Mouse (Mus musculus) forebrain, embryonic 14.5 days (tissue): ENCODE data around the gene Mturn. TPM values are rescaled to one million over a fixed set of nuclear protein-coding genes. Genes with fewer than 3 reads are reported as not detected.

Source experiments
- ATAC-seq: fragments of 200-750 bp; cut with Nextera tagmentation; 2 replicates; pipeline ENCODE4 v1.8.0; 2017; ENCODE audit warnings: mild to moderate bottlenecking, moderate library complexity
- DNase-seq: peaks from one replicate; pipeline ENCODE4 v3.0.0-alpha.2; 2015; ENCODE audit warnings: low spot score
- H3K27ac ChIP-seq: fragments of 300-500 bp; sonication (generic); 2 replicates; pipeline ENCODE4 v1.5.1; 2014; ENCODE audit warnings: low read depth, mild to moderate bottlenecking, control low read depth, low read length, moderate library complexity
- H3K27me3 ChIP-seq: fragments of 300-500 bp; sonication (generic); replicated peaks from 2 replicates; pipeline ENCODE4 v1.6.1; 2014; ENCODE audit warnings: low read length, control low read depth, mixed read lengths; ENCODE audit not compliant: control insufficient read depth, insufficient read depth
- H3K36me3 ChIP-seq: fragments of 300-500 bp; sonication (generic); 2 replicates; pipeline ENCODE4 v1.6.1; 2014; ENCODE audit warnings: low read length, control low read depth; ENCODE audit not compliant: control insufficient read depth, insufficient read depth
- H3K4me1 ChIP-seq: fragments of 300-500 bp; sonication (generic); 2 replicates; pipeline ENCODE4 v1.6.1; 2014; ENCODE audit warnings: antibody characterized with exemption, low read length, control low read depth; ENCODE audit not compliant: control insufficient read depth, insufficient read depth
- H3K4me2 ChIP-seq: fragments of 300-500 bp; sonication (generic); 2 replicates; pipeline ENCODE4 v1.6.1; 2014; ENCODE audit warnings: mild to moderate bottlenecking, control low read depth, low read length
- H3K4me3 ChIP-seq: fragments of 300-500 bp; sonication (generic); 2 replicates; pipeline ENCODE4 v1.5.1; 2014; ENCODE audit warnings: low read depth, low read length, control low read depth
- H3K9ac ChIP-seq: fragments of 300-500 bp; sonication (generic); 2 replicates; pipeline ENCODE4 v1.6.1; 2014; ENCODE audit warnings: mild to moderate bottlenecking, low read length, control low read depth, moderate library complexity
- H3K9me3 ChIP-seq: fragments of 300-500 bp; sonication (generic); replicated peaks from 2 replicates; pipeline ENCODE4 v1.6.1; 2016; ENCODE audit warnings: low read length, control low read depth, mixed read lengths; ENCODE audit not compliant: control insufficient read depth
- WGBS: fragments of 180-500 bp; shearing (Covaris S2); extraction: QIAGEN DNeasy Blood & Tissue Kit; methylation state at CpG from one replicate; pipeline ENCODE4 v1.1.7; 2014; 5-methylcytosine and 5-hydroxymethylcytosine counted together
- polyA plus RNA-seq: library from polyadenylated mRNA; unstranded; fragments of >200 nt; fragmentation: Nextera tagmentation; extraction: Ambion mirVana; gene quantifications from 2 replicates; pipeline ENCODE4 v1.2.1, GENCODE M21; 2014

Mturn gene
- polyA plus RNA-seq = 96.6 and 127 TPM in 2 replicates

- DNase-seq (peak; percentile 97), ATAC-seq (peak; percentile 97)
- H3K9me3 ChIP-seq = no peaks in the 10 kb centered on the region
- H3K27me3 ChIP-seq = no peaks in the 10 kb centered on the region
- peak within 1 kb of the TSS; percentile 87 for H3K9ac ChIP-seq
- peak within 1 kb of the TSS; percentile 74 for H3K27ac ChIP-seq
- H3K4me2 ChIP-seq = peak within 1 kb of the TSS; percentile 79
- 3% methylated on average over 43 of the region's 48 CpGs for WGBS
- no peaks in the 10 kb centered on the region for H3K36me3 ChIP-seq
- H3K4me3 ChIP-seq = peak within 1 kb of the TSS; percentile 90
- peaks cover 9% of the 10 kb centered on the region for H3K4me1 ChIP-seq
These were observed at the start of gene Mturn for GRCm38 (mm10) chr6:54680891-54681745. Gene Mturn, plus strand, starts transcription at chr6:54681624.

- Histone ChIP-seq H3K9me3 (no peaks in the 10 kb centered on the region), H3K4me1 (no peaks in the 10 kb centered on the region), H3K27me3 (no peaks in the 10 kb centered on the region), H3K9ac (no peak overlapping the region), H3K36me3 (peaks cover 32% of the 10 kb centered on the region), H3K4me2 (no peak overlapping the region), H3K27ac (no peak overlapping the region), H3K4me3 (no peak overlapping the region)
- ATAC-seq (no peak), DNase-seq (no peak)
- WGBS = 95% methylated on average over 3 of the region's 3 CpGs
These were observed 41.5 kb upstream of the Mturn start for GRCm38 (mm10) chr6:54639877-54640276.

GRCm38 (mm10) chr6:54641953-54642352 lies 39.5 kb upstream of the Mturn start:
- peak; percentile 46 for DNase-seq
- Histone ChIP-seq H3K27me3 (no peaks in the 10 kb centered on the region), H3K9me3 (no peaks in the 10 kb centered on the region), H3K36me3 (peaks cover 32% of the 10 kb centered on the region), H3K9ac (no peak overlapping the region), H3K27ac (no peak overlapping the region), H3K4me3 (no peak overlapping the region), H3K4me1 (no peaks in the 10 kb centered on the region), H3K4me2 (no peak overlapping the region)
- ATAC-seq = no peak
- 65% methylated on average over 2 of the region's 2 CpGs for WGBS

- H3K9ac ChIP-seq = no peak overlapping the region
- WGBS = 81% methylated on average over 4 of the region's 4 CpGs
- no peak for DNase-seq
These were observed 38.2 kb upstream of the Mturn start for GRCm38 (mm10) chr6:54643181-54643580.

GRCm38 (mm10) chr6:54655471-54656095 lies 25.8 kb upstream of the Mturn start:
- H3K27me3 ChIP-seq = no peaks in the 10 kb centered on the region
- no peaks in the 10 kb centered on the region for H3K36me3 ChIP-seq
- H3K27ac ChIP-seq = no peak overlapping the region
- H3K4me2 ChIP-seq = no peak overlapping the region
- no peaks in the 10 kb centered on the region for H3K4me1 ChIP-seq
- DNase-seq (no peak), ATAC-seq (no peak)
- H3K9ac ChIP-seq = no peak overlapping the region
- no peak overlapping the region for H3K4me3 ChIP-seq
- no peaks in the 10 kb centered on the region for H3K9me3 ChIP-seq
- 87% methylated on average over 11 of the region's 11 CpGs for WGBS

More at GRCm38 (mm10) chr6:54643181-54643580, 38.2 kb upstream of the Mturn start:
- no peak overlapping the region for H3K27ac ChIP-seq
- H3K4me1 ChIP-seq = no peaks in the 10 kb centered on the region
- H3K9me3 ChIP-seq = no peaks in the 10 kb centered on the region
- H3K36me3 ChIP-seq = peaks cover 28% of the 10 kb centered on the region
- H3K4me3 ChIP-seq = no peak overlapping the region
- no peaks in the 10 kb centered on the region for H3K27me3 ChIP-seq
- no peak overlapping the region for H3K4me2 ChIP-seq
- ATAC-seq = no peak

GRCm38 (mm10) chr6:54657861-54658260 lies 23.6 kb upstream of the Mturn start:
- 73% methylated on average over 6 of the region's 6 CpGs for WGBS
- no peaks in the 10 kb centered on the region for H3K4me1 ChIP-seq
- no peak overlapping the region for H3K4me2 ChIP-seq
- no peaks in the 10 kb centered on the region for H3K36me3 ChIP-seq
- no peak overlapping the region for H3K4me3 ChIP-seq
- H3K9ac ChIP-seq = no peak overlapping the region
- no peak for ATAC-seq
- H3K9me3 ChIP-seq = no peaks in the 10 kb centered on the region
- DNase-seq = peak; percentile 8
- no peaks in the 10 kb centered on the region for H3K27me3 ChIP-seq
- H3K27ac ChIP-seq = no peak overlapping the region

- 91% methylated on average over 6 of the region's 6 CpGs for WGBS
- ATAC-seq = no peak
- H3K27ac ChIP-seq = no peak overlapping the region
These were observed 11.6 kb upstream of the Mturn start for GRCm38 (mm10) chr6:54669868-54670267.

DNA sequence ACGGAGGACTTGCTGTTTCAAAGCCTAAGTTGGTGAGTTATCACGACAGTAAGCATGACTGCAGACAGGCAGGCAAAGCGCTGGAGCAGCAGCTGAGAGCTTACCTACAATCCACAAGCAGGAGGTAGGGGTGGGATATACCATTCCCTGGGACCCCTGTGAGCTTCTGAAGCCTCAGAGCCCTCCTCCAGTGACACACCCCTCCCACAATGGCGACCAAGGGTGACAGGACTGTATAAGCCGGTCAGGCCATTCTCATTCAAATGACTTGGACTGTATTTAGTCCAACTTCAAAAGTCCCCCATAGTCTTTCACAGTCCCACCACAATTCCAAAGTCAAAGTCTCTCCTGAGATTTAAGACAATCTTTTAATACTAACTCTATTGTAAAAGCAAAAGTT lies 8.5 kb upstream of the Mturn start:
- Histone ChIP-seq H3K27ac (no peak overlapping the region), H3K4me3 (no peak overlapping the region), H3K9ac (no peak overlapping the region), H3K36me3 (no peaks in the 10 kb centered on the region), H3K27me3 (no peaks in the 10 kb centered on the region), H3K9me3 (no peaks in the 10 kb centered on the region), H3K4me1 (no peaks in the 10 kb centered on the region), H3K4me2 (no peak overlapping the region)
- no peak for DNase-seq
- ATAC-seq = no peak
- 53% methylated on average over 5 of the region's 5 CpGs for WGBS

More at GRCm38 (mm10) chr6:54669868-54670267, 11.6 kb upstream of the Mturn start:
- Histone ChIP-seq H3K9me3 (no peaks in the 10 kb centered on the region), H3K27me3 (no peaks in the 10 kb centered on the region), H3K4me1 (no peaks in the 10 kb centered on the region), H3K9ac (no peak overlapping the region), H3K4me3 (no peak overlapping the region), H3K36me3 (no peaks in the 10 kb centered on the region), H3K4me2 (no peak overlapping the region)
- DNase-seq = no peak

- no peak overlapping the region for H3K4me3 ChIP-seq
- H3K27ac ChIP-seq = no peak overlapping the region
- H3K4me1 ChIP-seq = peaks cover 9% of the 10 kb centered on the region
- no peak overlapping the region for H3K9ac ChIP-seq
- no peak for DNase-seq
- no peaks in the 10 kb centered on the region for H3K9me3 ChIP-seq
- H3K27me3 ChIP-seq = no peaks in the 10 kb centered on the region
- H3K4me2 ChIP-seq = no peak overlapping the region
- no peak for ATAC-seq
- 78% methylated on average over 5 of the region's 5 CpGs for WGBS
- H3K36me3 ChIP-seq = no peaks in the 10 kb centered on the region
These were observed 1.7 kb upstream of the Mturn start for GRCm38 (mm10) chr6:54679686-54680085.
